Mouse (Mus musculus): ENCODE results near the gene Iqschfp.

Gene Iqschfp

GRCm38 (mm10) chr3:68573226-68573624, 681.2 kb downstream of the Iqschfp start:
- DNase-seq (ENCODE audit: low spot score) = no peak

DNA sequence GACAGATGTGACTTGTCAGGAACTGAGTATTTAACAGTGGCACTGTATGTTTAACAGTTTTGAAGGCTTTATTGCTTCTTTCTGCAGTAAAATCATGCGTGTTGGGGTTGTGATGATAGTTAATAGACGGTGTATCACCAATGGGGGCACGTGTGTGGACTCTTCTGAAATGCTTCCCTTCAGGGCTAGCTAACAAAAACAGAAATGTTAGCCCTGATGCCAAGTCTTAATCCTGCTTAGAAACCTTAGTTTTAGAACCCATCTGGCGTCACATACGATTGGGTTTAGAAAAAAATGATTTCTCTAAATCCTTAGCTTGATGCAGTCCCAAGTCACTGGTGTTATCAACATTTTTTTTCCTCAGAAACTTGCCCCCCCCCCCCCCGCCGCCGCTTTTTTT, 682.1 kb downstream of the Iqschfp start:
- no peak for DNase-seq (ENCODE audit: low spot score)

GRCm38 (mm10) chr3:68574565-68574964, 682.5 kb downstream of the Iqschfp start:
- no peak for DNase-seq (ENCODE audit: low spot score)

- no peak for DNase-seq (ENCODE audit: low spot score)
Measured at GRCm38 (mm10) chr3:68575636-68576340, 683.8 kb downstream of the Iqschfp start.

- no peak for DNase-seq (ENCODE audit: low spot score)
Measured at GRCm38 (mm10) chr3:68576431-68576830, 684.4 kb downstream of the Iqschfp start.

GRCm38 (mm10) chr3:68576948-68577347, 684.9 kb downstream of the Iqschfp start:
- DNase-seq (ENCODE audit: low spot score) = no peak

DNA sequence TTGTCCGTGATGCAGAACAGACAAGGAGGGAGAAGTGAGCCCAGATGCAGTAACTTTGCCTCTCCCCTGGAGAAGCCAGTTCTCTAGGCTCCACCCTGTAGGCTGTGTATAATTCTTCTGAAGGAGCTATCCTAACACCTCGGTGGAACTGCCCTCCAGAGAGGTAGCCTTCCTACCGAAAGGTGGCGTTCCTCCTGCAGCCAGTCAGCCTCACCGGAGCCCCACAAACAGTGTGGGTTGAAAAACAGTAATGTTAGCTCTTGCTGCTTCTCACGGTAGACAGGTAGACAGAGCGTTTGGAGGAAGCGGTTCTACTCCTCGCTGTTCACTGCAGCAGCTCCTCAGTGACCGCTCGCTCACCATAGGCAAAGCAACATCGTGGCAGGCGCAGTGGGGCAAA, 689.6 kb downstream of the Iqschfp start:
- no peak for DNase-seq (ENCODE audit: low spot score)

DNA sequence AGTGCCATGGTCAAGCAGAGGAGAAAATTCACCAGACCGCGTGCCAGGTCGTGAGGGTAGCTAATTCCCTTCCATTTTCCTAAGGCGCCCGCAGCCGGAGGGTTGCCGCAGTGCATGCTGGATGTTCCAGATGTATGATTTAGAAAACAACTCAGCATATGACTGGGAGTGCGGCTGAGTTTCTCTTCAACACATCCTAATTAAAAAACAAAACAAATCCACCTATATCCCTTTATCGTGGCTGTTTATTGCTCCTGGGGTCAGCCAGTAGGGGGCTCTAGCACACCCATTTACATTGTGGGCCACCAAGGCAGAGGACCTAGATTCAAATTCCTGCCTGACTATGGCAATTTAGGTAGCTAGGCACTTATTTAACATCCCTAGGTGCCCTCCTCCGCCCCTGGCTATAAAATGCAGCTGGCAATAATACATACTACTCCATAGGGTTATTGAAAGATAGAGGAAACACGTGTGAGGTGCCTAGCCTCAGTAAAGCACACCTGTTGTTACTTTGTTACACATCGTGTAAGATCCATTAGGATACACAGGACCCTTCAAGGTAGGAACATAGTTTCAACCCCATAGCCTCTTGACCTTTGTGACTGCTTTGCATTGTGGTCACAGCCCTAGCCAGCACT, 690.2 kb downstream of the Iqschfp start:
- peak; percentile 17 for DNase-seq (ENCODE audit: low spot score)

- no peak for DNase-seq (ENCODE audit: low spot score)
Measured at GRCm38 (mm10) chr3:68583031-68583693, 691.1 kb downstream of the Iqschfp start.

DNA sequence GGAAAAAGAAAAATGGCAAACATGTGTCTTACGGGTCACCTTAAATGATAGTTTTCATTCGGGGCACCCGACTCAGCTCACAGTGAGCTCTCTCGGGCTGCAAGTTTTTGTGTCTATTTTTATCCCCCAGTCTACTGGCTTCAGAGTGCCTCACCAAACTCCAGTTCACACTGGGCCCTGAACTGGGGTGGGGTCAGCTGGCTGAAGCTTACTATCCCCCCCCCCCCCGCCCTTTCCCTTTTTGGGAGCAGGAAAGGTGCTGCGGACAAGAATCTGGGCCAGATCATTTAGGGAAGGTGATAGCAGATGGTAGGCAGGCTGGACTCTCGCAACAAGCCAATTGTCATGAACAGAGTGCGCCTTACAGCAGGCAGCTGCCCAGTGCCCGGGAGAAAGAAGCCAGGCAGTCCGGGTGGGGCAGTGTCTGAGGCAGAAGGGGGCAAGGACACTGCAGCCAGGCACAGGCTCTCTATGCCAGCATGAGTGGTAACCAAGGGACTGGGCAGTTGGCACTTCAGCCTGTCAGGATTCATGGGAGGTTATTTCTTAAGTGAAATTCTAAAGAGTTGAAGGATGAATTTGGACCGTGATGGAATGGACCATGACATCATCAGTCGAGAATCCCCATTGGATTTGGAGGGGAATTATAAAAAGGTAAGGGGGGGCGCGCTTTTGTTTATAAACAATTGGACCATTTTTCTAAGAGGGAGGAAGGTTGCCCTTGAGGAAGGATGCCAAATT, 691.9 kb downstream of the Iqschfp start:
- DNase-seq (ENCODE audit: low spot score) = no peak

DNA sequence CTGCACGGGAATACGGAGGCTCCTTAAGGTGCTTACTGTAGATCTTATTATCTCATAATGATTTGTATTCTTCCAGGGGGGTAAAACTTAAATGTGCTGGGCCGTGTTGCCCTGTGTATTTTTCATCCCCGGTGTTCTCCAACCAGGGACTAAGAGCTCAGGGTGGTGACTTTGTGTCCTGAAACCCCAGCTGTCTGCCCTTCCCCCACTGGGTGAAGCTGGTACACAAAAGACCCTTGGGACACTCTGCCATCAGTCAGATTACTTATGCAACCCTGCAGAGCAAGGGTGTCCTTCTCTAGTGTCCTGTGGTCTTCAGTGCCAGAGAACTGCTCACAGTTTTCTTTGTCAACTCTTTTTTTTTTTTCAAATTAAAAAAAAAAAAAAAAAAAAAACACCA, 693.2 kb downstream of the Iqschfp start:
- no peak for DNase-seq (ENCODE audit: low spot score)

DNA sequence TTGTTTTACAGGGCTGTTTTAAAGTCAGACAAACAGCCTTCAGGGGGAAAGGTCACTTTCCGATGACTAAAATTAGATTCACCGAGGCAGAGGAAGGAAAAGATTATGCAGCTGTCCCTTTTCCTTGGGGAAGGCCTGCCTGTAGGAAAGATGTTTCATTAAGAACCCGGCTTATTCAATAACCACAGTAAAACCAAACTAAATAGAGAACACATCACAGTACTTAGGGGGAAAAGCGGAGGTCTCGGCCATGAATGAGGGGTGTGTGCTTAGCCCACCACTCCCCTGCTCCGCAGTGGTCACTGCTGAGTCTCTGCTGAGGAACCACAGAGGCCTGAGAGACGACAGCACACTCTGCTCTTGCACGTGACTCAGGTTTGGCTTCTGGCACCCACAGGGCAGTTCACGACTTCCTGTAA, 694.6 kb downstream of the Iqschfp start:
- DNase-seq (ENCODE audit: low spot score) = no peak

GRCm38 (mm10) chr3:68587567-68588245, 695.7 kb downstream of the Iqschfp start:
- no peak for DNase-seq (ENCODE audit: low spot score)

DNA sequence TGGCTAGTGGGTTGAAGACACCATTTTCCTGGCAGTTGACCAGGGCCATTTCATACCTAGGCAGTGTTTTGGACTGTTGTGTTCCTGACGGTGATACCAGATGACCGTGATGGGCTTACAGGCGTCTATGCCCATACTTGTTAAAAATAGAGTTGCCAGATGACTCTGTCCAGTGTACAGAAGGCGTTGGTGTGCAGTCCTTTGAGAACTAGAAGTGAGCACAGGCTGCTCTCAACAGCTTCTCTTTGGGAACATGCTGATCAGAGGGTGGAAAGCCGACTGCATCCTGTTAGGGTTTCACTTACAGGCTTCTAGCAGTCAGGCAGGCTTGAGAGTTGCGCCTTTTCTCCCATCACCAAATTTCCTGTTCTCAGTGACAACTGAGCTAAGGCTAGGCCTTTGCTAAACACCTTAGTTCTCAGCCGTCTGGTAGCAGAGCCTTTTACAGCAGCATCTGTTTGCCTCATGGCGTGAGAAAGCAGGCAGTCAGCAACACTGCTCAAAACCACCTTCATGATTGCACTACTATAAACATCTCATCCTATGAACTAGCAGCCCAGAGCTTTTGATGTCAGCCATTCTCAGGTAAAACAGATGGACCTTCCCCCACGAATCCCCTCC, 697.3 kb downstream of the Iqschfp start:
- no peak for DNase-seq (ENCODE audit: low spot score)

- no peak for DNase-seq (ENCODE audit: low spot score)
Measured at GRCm38 (mm10) chr3:68590436-68590835, 698.4 kb downstream of the Iqschfp start.

DNA sequence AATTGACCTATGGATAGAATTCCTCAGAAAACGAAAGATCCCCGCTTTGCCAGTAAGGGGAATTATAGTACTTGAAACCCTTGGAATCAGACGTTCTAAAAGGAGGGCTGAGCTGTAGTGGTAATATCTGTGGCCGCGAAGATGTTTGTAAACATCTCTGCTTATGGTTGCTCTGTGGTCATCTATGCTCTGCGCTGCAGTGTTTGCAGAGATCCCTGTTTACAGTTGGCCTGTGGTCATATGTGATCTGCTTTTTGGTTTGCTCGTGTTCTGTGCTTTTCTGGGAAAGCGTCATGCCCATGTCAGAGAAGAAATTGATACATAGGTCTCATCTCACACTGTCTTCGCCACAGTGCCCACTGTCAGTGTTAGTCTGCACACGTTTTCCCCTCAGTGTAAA, 700.5 kb downstream of the Iqschfp start:
- DNase-seq (ENCODE audit: low spot score) = no peak

- no peak for DNase-seq (ENCODE audit: low spot score)
Measured at GRCm38 (mm10) chr3:68593073-68593867, 701.2 kb downstream of the Iqschfp start.

- no peak for DNase-seq (ENCODE audit: low spot score)
Measured at GRCm38 (mm10) chr3:68595316-68595925, 703.4 kb downstream of the Iqschfp start.

DNA sequence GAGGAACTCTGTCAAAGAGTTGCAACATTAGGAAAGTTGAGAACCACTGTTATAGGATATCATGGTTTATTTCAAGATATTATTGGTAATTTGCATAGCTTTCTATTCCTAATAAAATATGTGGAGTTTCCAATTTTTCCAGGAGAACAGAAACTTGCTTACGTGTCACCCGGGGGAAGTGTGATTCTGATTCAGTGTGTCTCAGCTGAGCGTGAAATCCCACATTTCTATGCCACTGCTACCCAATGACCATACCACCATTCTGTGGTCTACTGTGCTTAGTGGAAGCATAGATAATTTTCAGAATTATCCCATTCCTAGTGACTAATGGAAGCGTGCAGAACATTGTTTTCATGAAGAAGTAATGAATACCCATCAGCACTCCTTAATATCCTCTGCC, 704.9 kb downstream of the Iqschfp start:
- no peak for DNase-seq (ENCODE audit: low spot score)

GRCm38 (mm10) chr3:68602891-68603290, 710.9 kb downstream of the Iqschfp start:
- DNase-seq (ENCODE audit: low spot score) = no peak
